In genomic region chr14:56897475-56897874, GRCm38 (mm10) we compare ENCODE assay signal across 16 mouse cellular contexts.
"Had no signal": no experiment of that assay in that cellular context is flagged by ENCODE, and none has a peak within 500 bp of the region (broad histone marks: within the 10 kb centered on the region; RNA-seq: fewer than 3 reads in every experiment).

No protein-coding gene starts in this region.

- H3K4me1 ChIP-seq: neural tube, embryonic 13.5 days; neural tube, embryonic 15.5 days; stomach, embryonic 15.5 days had no signal

- H3K4me3 ChIP-seq: neural tube, embryonic 13.5 days; neural tube, embryonic 15.5 days; stomach, embryonic 15.5 days had no signal

- H3K27me3 ChIP-seq: neural tube, embryonic 13.5 days; neural tube, embryonic 15.5 days; stomach, embryonic 15.5 days had no signal

- H3K9ac ChIP-seq: neural tube, embryonic 13.5 days; neural tube, embryonic 15.5 days; stomach, embryonic 15.5 days had no signal

- H3K27ac ChIP-seq: neural tube, embryonic 13.5 days; neural tube, embryonic 15.5 days; stomach, embryonic 15.5 days; stomach, postnatal 0 days had no signal

- DNase-seq: retina, postnatal 1 day; right cerebral cortex, adult 18-20 months; right cerebral cortex, postnatal 14 days; right cerebral cortex, postnatal 25 days; right cerebral cortex, postnatal 4 days; spleen, adult 18-20 months; thymus, adult 18-20 months; thymus, adult 2 months; thymus, postnatal 14 days; thymus, postnatal 25 days; thymus, postnatal 36 days; thymus, postnatal 4 days had no signal

- H3K4me2 ChIP-seq: neural tube, embryonic 13.5 days; neural tube, embryonic 15.5 days; stomach, embryonic 15.5 days had no signal

- H3K9me3 ChIP-seq: neural tube, embryonic 13.5 days; neural tube, embryonic 15.5 days; stomach, embryonic 15.5 days had no signal
